Mouse (Mus musculus): ENCODE measurements around the gene Rrp12. TPM values are rescaled to one million over a fixed set of nuclear protein-coding genes. Genes with fewer than 3 reads are reported as not detected.

Gene Rrp12
- total RNA-seq, 1 experiment: 48.6 TPM

DNA sequence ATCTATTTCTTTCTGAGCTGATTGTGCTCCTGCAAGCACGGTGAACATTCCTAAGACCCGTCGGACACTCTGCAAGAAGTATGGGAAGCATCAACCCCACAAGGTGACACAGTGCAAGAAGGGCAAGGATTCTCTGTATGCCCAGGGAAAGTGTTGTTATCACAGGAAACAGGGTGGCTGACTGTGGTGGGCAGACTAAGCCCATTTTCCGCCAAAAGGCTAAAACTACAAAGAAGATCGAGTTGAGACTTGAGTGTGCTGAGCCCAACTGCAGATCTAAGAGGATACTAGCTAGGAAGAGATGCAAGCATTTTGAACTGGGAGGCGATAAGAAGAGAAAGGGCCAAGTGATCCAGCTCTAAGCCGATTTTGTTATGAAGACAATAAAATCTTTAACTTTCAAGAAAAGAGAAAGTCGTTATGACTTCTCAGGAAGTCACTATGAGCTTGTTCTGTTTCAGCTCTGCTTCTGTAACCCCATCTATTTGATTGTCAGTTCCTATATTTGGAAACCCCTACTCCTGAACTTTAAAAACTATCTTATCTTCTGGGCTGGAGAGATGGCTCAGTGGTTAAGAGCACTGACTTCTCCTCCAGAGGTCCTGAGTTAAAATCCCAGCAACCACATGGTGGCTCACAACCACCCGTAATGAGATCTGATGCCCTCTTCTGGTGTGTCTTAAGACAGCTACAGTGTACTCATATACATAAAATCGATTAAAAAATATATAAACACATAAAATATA is 7.0 kb upstream of the Rrp12 start:
- TF ChIP-seq ZC3H11A (IDR thresholded peaks at IDR 0.05; ENCODE audit: borderline replicate concordance, low read depth, low read length) (no peak), HCFC1 (IDR thresholded peaks at IDR 0.05; ENCODE audit: borderline replicate concordance, insufficient read depth, low read length) (no peak), CHD2 (IDR thresholded peaks at IDR 0.05; ENCODE audit: low read depth, low read length) (no peak), MAFK (IDR thresholded peaks at IDR 0.05; ENCODE audit: insufficient read depth, low read depth, low read length) (no peak), ZNF384 (IDR thresholded peaks at IDR 0.05; ENCODE audit: low read depth, low read length) (no peak)
- H3K27ac ChIP-seq (ENCODE audit: insufficient read depth, low read depth, low read length, poor library complexity, severe bottlenecking): no peak overlapping the region
- H3K36me3 ChIP-seq (ENCODE audit: control insufficient read depth, insufficient read depth, low read length, poor library complexity, severe bottlenecking): no peaks in the 10 kb centered on the region
- H3K9me3 ChIP-seq (ENCODE audit: control insufficient read depth, insufficient read depth, low read depth, low read length): no peaks in the 10 kb centered on the region
- DNase-seq (ENCODE audit: low read depth, low spot score): no peak
- no peaks in the 10 kb centered on the region for H3K4me1 ChIP-seq (ENCODE audit: control insufficient read depth in 2 of 2, insufficient read depth in 2 of 2, low read length in 2 of 2, poor library complexity in 1 of 2)
- in situ Hi-C loops (cut with MboI; ENCODE audit: low sequenced_read_pairs in 2 of 2, unreplicated experiment in 2 of 2): no loop called here
- H3K9ac ChIP-seq (ENCODE audit: insufficient read depth, low read depth, low read length, poor library complexity, severe bottlenecking): no peak overlapping the region
- H3K4me3 ChIP-seq (ENCODE audit: insufficient read depth in 1 of 2, low read depth in 1 of 2, low read length in 2 of 2, poor library complexity in 1 of 2, severe bottlenecking in 1 of 2): no peak overlapping the region

DNA sequence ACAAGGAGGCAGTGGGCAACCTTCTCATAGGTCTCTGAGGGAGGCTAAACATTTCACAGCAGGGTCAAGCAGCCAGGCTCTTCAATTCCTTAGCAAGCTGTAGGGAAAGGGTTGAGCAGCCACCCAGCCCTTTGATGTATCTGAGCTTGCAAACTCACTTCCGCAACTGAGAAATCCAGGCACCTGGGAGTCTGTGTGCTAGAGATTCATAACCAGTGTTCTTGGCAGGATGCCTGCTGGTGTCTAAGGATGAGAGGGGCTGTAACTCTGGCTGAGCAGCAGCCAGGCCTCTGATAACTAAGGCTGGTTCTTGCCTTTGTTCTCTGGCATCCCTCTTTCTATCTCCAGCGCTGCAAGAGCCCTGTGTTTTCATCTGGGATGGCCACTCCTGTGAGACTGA is 5.7 kb upstream of the Rrp12 start:
- H3K9me3 ChIP-seq (ENCODE audit: control insufficient read depth, insufficient read depth, low read depth, low read length): no peaks in the 10 kb centered on the region
- no peak overlapping the region for H3K4me3 ChIP-seq (ENCODE audit: insufficient read depth in 1 of 2, low read depth in 1 of 2, low read length in 2 of 2, poor library complexity in 1 of 2, severe bottlenecking in 1 of 2)
- in situ Hi-C loops (cut with MboI; ENCODE audit: low sequenced_read_pairs in 2 of 2, unreplicated experiment in 2 of 2): no loop called here
- no peak overlapping the region for H3K27ac ChIP-seq (ENCODE audit: insufficient read depth, low read depth, low read length, poor library complexity, severe bottlenecking)
- no peak overlapping the region for H3K9ac ChIP-seq (ENCODE audit: insufficient read depth, low read depth, low read length, poor library complexity, severe bottlenecking)
- DNase-seq (ENCODE audit: low read depth, low spot score): no peak
- H3K36me3 ChIP-seq (ENCODE audit: control insufficient read depth, insufficient read depth, low read length, poor library complexity, severe bottlenecking): no peaks in the 10 kb centered on the region
- no peaks in the 10 kb centered on the region for H3K4me1 ChIP-seq (ENCODE audit: control insufficient read depth in 2 of 2, insufficient read depth in 2 of 2, low read length in 2 of 2, poor library complexity in 1 of 2)
- TF ChIP-seq HCFC1 (IDR thresholded peaks at IDR 0.05; ENCODE audit: borderline replicate concordance, insufficient read depth, low read length) (no peak), ZC3H11A (IDR thresholded peaks at IDR 0.05; ENCODE audit: borderline replicate concordance, low read depth, low read length) (no peak), MAFK (IDR thresholded peaks at IDR 0.05; ENCODE audit: insufficient read depth, low read depth, low read length) (no peak), ZNF384 (IDR thresholded peaks at IDR 0.05; ENCODE audit: low read depth, low read length) (no peak), CHD2 (IDR thresholded peaks at IDR 0.05; ENCODE audit: low read depth, low read length) (no peak)

DNA sequence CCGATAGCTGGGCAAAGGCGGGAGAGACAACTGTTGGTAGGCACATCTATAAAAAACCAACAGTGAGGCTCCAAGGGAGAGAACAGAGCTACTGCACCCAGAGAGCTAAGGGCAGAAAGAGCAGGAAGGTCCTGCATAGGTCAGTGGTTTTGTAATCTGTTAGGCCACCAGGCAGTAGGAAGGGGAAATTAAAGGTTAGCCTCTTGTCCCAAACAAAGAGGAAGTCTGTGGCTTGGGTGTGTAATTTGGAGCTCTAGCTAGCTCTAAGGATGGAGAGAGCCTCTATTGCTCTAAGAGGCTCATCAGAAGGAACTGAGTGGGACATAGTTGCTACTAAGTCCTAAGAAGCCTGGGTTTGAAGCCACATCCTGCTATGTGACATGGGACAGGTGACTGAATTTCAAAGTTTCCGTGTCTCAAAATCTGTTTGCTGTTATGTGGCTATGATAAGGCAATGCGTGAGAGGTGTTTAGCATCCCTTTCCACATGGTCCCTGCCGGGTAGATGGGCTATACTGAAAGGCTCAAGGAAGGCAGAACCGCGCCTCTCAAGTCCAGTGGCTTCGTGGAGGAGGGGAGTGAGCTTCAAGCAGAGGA is 4.6 kb upstream of the Rrp12 start:
- no peak for DNase-seq (ENCODE audit: low read depth, low spot score)
- no peaks in the 10 kb centered on the region for H3K9me3 ChIP-seq (ENCODE audit: control insufficient read depth, insufficient read depth, low read depth, low read length)
- no peaks in the 10 kb centered on the region for H3K36me3 ChIP-seq (ENCODE audit: control insufficient read depth, insufficient read depth, low read length, poor library complexity, severe bottlenecking)
- H3K4me1 ChIP-seq (ENCODE audit: control insufficient read depth in 2 of 2, insufficient read depth in 2 of 2, low read length in 2 of 2, poor library complexity in 1 of 2): no peaks in the 10 kb centered on the region
- no peak for TF ChIP-seq HCFC1 (IDR thresholded peaks at IDR 0.05; ENCODE audit: borderline replicate concordance, insufficient read depth, low read length)
- TF ChIP-seq MAFK (IDR thresholded peaks at IDR 0.05; ENCODE audit: insufficient read depth, low read depth, low read length): no peak
- no peak for TF ChIP-seq ZC3H11A (IDR thresholded peaks at IDR 0.05; ENCODE audit: borderline replicate concordance, low read depth, low read length)
- TF ChIP-seq ZNF384 (IDR thresholded peaks at IDR 0.05; ENCODE audit: low read depth, low read length): no peak
- no peak for TF ChIP-seq CHD2 (IDR thresholded peaks at IDR 0.05; ENCODE audit: low read depth, low read length)
- in situ Hi-C loops (cut with MboI; ENCODE audit: low sequenced_read_pairs in 2 of 2, unreplicated experiment in 2 of 2): no loop called here
- no peak overlapping the region for H3K4me3 ChIP-seq (ENCODE audit: insufficient read depth in 1 of 2, low read depth in 1 of 2, low read length in 2 of 2, poor library complexity in 1 of 2, severe bottlenecking in 1 of 2)
- no peak overlapping the region for H3K9ac ChIP-seq (ENCODE audit: insufficient read depth, low read depth, low read length, poor library complexity, severe bottlenecking)
- no peak overlapping the region for H3K27ac ChIP-seq (ENCODE audit: insufficient read depth, low read depth, low read length, poor library complexity, severe bottlenecking)

DNA sequence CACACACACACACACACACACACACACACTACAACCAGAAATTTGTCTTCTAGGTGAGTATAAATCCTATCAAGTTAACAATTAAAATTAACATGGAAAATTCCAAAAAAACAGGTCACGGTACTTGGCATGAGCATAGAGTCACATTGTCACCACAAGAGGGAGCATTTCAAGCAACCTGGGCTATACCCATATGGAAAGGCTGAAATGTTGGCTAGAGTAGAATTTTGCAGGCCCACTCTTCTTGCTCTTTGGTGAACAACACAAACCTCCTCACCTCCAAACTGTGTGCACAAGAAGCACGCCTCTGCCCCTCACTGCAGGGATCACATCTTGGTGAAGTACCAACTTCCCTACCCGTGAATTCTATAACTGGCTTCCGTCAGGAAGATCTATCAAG is 2.9 kb upstream of the Rrp12 start:
- Histone ChIP-seq H3K27ac (ENCODE audit: insufficient read depth, low read depth, low read length, poor library complexity, severe bottlenecking) (no peak overlapping the region), H3K36me3 (ENCODE audit: control insufficient read depth, insufficient read depth, low read length, poor library complexity, severe bottlenecking) (no peaks in the 10 kb centered on the region), H3K9ac (ENCODE audit: insufficient read depth, low read depth, low read length, poor library complexity, severe bottlenecking) (no peak overlapping the region), H3K4me3 (ENCODE audit: insufficient read depth in 1 of 2, low read depth in 1 of 2, low read length in 2 of 2, poor library complexity in 1 of 2, severe bottlenecking in 1 of 2) (no peak overlapping the region), H3K4me1 (ENCODE audit: control insufficient read depth in 2 of 2, insufficient read depth in 2 of 2, low read length in 2 of 2, poor library complexity in 1 of 2) (no peaks in the 10 kb centered on the region; a peak in 1 of 4 replicates), H3K9me3 (ENCODE audit: control insufficient read depth, insufficient read depth, low read depth, low read length) (no peaks in the 10 kb centered on the region)
- no peak for DNase-seq (ENCODE audit: low read depth, low spot score)
- TF ChIP-seq ZC3H11A (IDR thresholded peaks at IDR 0.05; ENCODE audit: borderline replicate concordance, low read depth, low read length) (no peak), HCFC1 (IDR thresholded peaks at IDR 0.05; ENCODE audit: borderline replicate concordance, insufficient read depth, low read length) (no peak), ZNF384 (IDR thresholded peaks at IDR 0.05; ENCODE audit: low read depth, low read length) (0 out of 2 replicates have a peak, but pooled peaks have one; percentile 24), CHD2 (IDR thresholded peaks at IDR 0.05; ENCODE audit: low read depth, low read length) (no peak), MAFK (IDR thresholded peaks at IDR 0.05; ENCODE audit: insufficient read depth, low read depth, low read length) (no peak)
- in situ Hi-C loops (cut with MboI; ENCODE audit: low sequenced_read_pairs in 2 of 2, unreplicated experiment in 2 of 2): no loop called here

Measured in ES-E14 (cell line).